Mouse (Mus musculus) ES-Bruce4 (cell line): ENCODE measurements around the gene Smpdl3b.

Experiments
- CTCF ChIP-seq: IDR thresholded peaks from one replicate; pipeline ENCODE4 v1.8.1; 2011; ENCODE audit warnings: low read depth, low read length
- EP300 ChIP-seq: IDR thresholded peaks from 2 replicates; pipeline ENCODE4 v1.6.1; 2011; ENCODE audit warnings: low read depth, low read length; ENCODE audit not compliant: insufficient read depth
- POLR2A ChIP-seq: IDR thresholded peaks from one replicate; pipeline ENCODE4 v1.8.1; 2011; ENCODE audit warnings: low read length; ENCODE audit not compliant: insufficient read depth

GRCm38 (mm10) chr4:132702076-132702475 lies 55.0 kb downstream of the Smpdl3b start:
- TF ChIP-seq CTCF, result no peak
- TF ChIP-seq EP300, result no peak
- TF ChIP-seq POLR2A, result no peak
